Mouse (Mus musculus): ENCODE measurements at regions not wholly inside any gene's neighbourhood (a gene's known extent, or its start where the extent isn't known, plus 50 kb on each side); places are given as distances from the start of the nearest gene placed in this dataset.

DNA sequence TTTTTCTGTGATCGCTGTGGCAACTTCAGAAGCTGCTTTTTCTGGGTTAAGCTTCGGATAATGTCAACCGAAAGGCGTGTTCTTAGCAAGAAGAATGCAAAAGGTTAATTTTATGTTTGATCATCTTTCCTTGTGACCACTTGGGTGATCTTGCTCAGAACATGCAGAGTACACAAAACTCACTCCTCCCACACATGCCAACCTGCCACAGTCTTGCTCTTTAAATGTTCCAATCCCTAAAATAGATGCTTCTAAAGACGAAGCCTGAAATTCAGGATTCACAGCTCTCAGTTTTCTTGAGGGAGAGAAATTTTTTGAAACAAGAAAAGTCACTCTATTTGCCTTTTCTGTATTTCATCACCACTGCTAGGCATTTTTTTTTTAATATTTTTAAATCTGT is 106.4 kb upstream of the Syt1 start:
- TF ChIP-seq MAFK (IDR thresholded peaks at IDR 0.05; ENCODE audit: insufficient read depth, low read depth, low read length) (no peak), ZNF384 (IDR thresholded peaks at IDR 0.05; ENCODE audit: low read depth, low read length) (no peak), HCFC1 (IDR thresholded peaks at IDR 0.05; ENCODE audit: borderline replicate concordance, insufficient read depth, low read length) (no peak), CHD2 (IDR thresholded peaks at IDR 0.05; ENCODE audit: low read depth, low read length) (no peak)
